9 mouse cellular contexts compared by ENCODE assay signal in the genomic region with DNA sequence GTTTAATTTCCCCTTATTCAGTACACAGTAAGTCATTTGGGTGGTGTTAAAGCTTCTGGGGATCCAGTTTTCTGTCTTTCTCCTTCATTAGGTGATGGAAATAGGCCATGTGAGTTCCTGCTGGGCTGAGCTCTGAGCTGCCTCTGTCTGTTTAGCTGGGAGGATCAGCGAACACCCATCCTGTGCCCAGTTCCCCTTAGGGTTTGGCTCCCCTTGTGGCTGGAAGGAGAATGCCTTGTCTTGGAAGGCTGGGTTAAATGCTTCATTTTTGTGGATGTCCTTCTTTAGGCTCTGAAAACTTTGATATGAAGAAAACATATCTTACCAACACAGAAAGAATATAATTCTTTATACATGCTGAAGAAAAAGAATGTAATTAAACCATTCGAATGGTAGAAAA. TPM values are rescaled to one million over a fixed set of nuclear protein-coding genes. Genes with fewer than 3 reads are reported as not detected.
DNase-seq lines count a peak whose midpoint lies in the region; ATAC-seq and TF ChIP-seq lines count a peak whose summit lies in the region.
"Had no signal": no experiment of that assay in that cellular context is flagged by ENCODE, and none has a peak within 500 bp of the region (broad histone marks: within the 10 kb centered on the region; RNA-seq: fewer than 3 reads in every experiment).

No protein-coding gene starts in this region.

- no peaks in the 10 kb centered on the region for H3K4me1 ChIP-seq in heart, postnatal 0 days (ENCODE audit: control insufficient read depth, insufficient read depth)
- H3K4me1 ChIP-seq in heart, embryonic 12.5 days (replicated peaks) = no peaks in the 10 kb centered on the region
- H3K4me1 ChIP-seq in hindbrain, embryonic 10.5 days (replicated peaks) = peaks cover 15% of the 10 kb centered on the region
- H3K4me1 ChIP-seq: embryonic facial prominence, embryonic 12.5 days had no signal

- no peaks in the 10 kb centered on the region for H3K27me3 ChIP-seq in heart, postnatal 0 days (ENCODE audit: control insufficient read depth, insufficient read depth, low read length)
- H3K27me3 ChIP-seq in heart, embryonic 12.5 days (replicated peaks) = no peaks in the 10 kb centered on the region
- H3K27me3 ChIP-seq in hindbrain, embryonic 10.5 days (ENCODE audit: insufficient read depth, poor library complexity, severe bottlenecking) = no peaks in the 10 kb centered on the region
- H3K27me3 ChIP-seq: embryonic facial prominence, embryonic 12.5 days had no signal

- no peak overlapping the region for H3K4me3 ChIP-seq in heart, postnatal 0 days (ENCODE audit: low read depth, low read length)
- no peak overlapping the region for H3K4me3 ChIP-seq in heart, embryonic 12.5 days
- no peak overlapping the region for H3K4me3 ChIP-seq in hindbrain, embryonic 10.5 days
- H3K4me3 ChIP-seq: embryonic facial prominence, embryonic 12.5 days had no signal

- peak; percentile 14 for DNase-seq in heart, postnatal 0 days (ENCODE audit: low spot score)
- peak; percentile 80 for DNase-seq in CD4-positive, CD25-positive, alpha-beta regulatory T cell, adult 2 months (ENCODE audit: low read depth, low spot score)
- DNase-seq in brain, adult 2 months (ENCODE audit: low read depth, low spot score) = peak; percentile 76
- peak; percentile 24 to 50 for DNase-seq in kidney, postnatal 36 days
- DNase-seq in spleen, postnatal 36 days (ENCODE audit: low spot score in 2 of 2) = peak; percentile 11 to 22
- no peak for DNase-seq in hindbrain, embryonic 10.5 days (ENCODE audit: low spot score)
- no peak for DNase-seq in urinary bladder, postnatal 10 days (ENCODE audit: low spot score)

- H3K9me3 ChIP-seq in heart, postnatal 0 days (replicated peaks; ENCODE audit: control insufficient read depth, low read length) = no peaks in the 10 kb centered on the region
- no peaks in the 10 kb centered on the region for H3K9me3 ChIP-seq in heart, embryonic 12.5 days (replicated peaks)
- 0 out of 2 replicates have a peak, but pooled peaks cover 2% of the 10 kb centered on the region for H3K9me3 ChIP-seq in hindbrain, embryonic 10.5 days
- H3K9me3 ChIP-seq: embryonic facial prominence, embryonic 12.5 days had no signal

- no peak overlapping the region for H3K4me2 ChIP-seq in heart, postnatal 0 days (ENCODE audit: low read depth, low read length)
- H3K4me2 ChIP-seq in heart, embryonic 12.5 days = no peak overlapping the region
- H3K4me2 ChIP-seq: embryonic facial prominence, embryonic 12.5 days had no signal

- TF ChIP-seq CTCF in heart, postnatal 0 days (IDR thresholded peaks at IDR 0.05; ENCODE audit: low read depth) = peak; percentile 68

- H3K9ac ChIP-seq in heart, postnatal 0 days (replicated peaks; ENCODE audit: low read depth, low read length) = no peak overlapping the region
- H3K9ac ChIP-seq in heart, embryonic 12.5 days = no peak overlapping the region
- H3K9ac ChIP-seq: embryonic facial prominence, embryonic 12.5 days had no signal

- no peak overlapping the region for H3K27ac ChIP-seq in heart, postnatal 0 days (ENCODE audit: low read depth)
- H3K27ac ChIP-seq in heart, embryonic 12.5 days (ENCODE audit: poor library complexity, severe bottlenecking) = no peak overlapping the region
- H3K27ac ChIP-seq in hindbrain, embryonic 10.5 days = no peak overlapping the region
- H3K27ac ChIP-seq: embryonic facial prominence, embryonic 12.5 days had no signal

- TF ChIP-seq EP300 in heart, postnatal 0 days (IDR thresholded peaks at IDR 0.05; ENCODE audit: low read depth) = no peak

- ATAC-seq in heart, postnatal 0 days (ENCODE audit: insufficient read depth, low read depth) = no peak
- no peak for ATAC-seq in heart, embryonic 12.5 days (ENCODE audit: insufficient number of reproducible peaks, low FRiP score)

- H3K36me3 ChIP-seq in heart, postnatal 0 days (replicated peaks; ENCODE audit: control insufficient read depth, insufficient read depth, low read length) = no peaks in the 10 kb centered on the region
- no peaks in the 10 kb centered on the region; the same call in 1 of the 2 replicates for H3K36me3 ChIP-seq in heart, embryonic 12.5 days
- H3K36me3 ChIP-seq in hindbrain, embryonic 10.5 days = peaks cover 22% of the 10 kb centered on the region; the same call in 1 of the 2 replicates
- H3K36me3 ChIP-seq: embryonic facial prominence, embryonic 12.5 days had no signal

- WGBS in heart, postnatal 0 days = 78% methylated on average over 2 of the region's 2 CpGs
- 66% methylated on average over 2 of the region's 2 CpGs for WGBS in heart, embryonic 12.5 days
- 87% methylated on average over 2 of the region's 2 CpGs for WGBS in hindbrain, embryonic 10.5 days

RNA-seq across cellular contexts. Expression of a gene that starts 19.5 kb away (rescaled TPM):
- total RNA-seq in heart, postnatal 0 days (2014; rRNA removed; ENCODE audit: low replicate concordance) = 35.4 and 39.3 TPM in 2 replicates
- 11.9 and 12.8 TPM in 2 replicates for polyA plus RNA-seq in heart, postnatal 0 days (2015; fragmentation: Nextera tagmentation; extraction: Ambion mirVana)
- 43.5 and 44.1 TPM in 2 replicates for polyA plus RNA-seq in heart, embryonic 12.5 days (2016; fragmentation: Nextera tagmentation; extraction: Ambion mirVana)
- 57.1 and 58.2 TPM in 2 replicates for polyA plus RNA-seq in hindbrain, embryonic 10.5 days (2016; fragmentation: Nextera tagmentation; extraction: Ambion mirVana)

Comparison
In these comparisons a context has a peak if more than half of its experiments do, and no peak if none do; other contexts are left out.
1. DNase-seq: peak in heart, postnatal 0 days (single experiment), CD4-positive, CD25-positive, alpha-beta regulatory T cell, adult 2 months (single experiment), brain, adult 2 months (single experiment), kidney, postnatal 36 days (2 of 2) and spleen, postnatal 36 days (2 of 2); none in hindbrain, embryonic 10.5 days (single experiment) and urinary bladder, postnatal 10 days (single experiment).